Mouse (Mus musculus) inflammation-experienced regulatory T-cells, adult 16 weeks (primary cell): Measurements from ENCODE around the gene 1700012B09Rik. TPM values are rescaled to one million over a fixed set of nuclear protein-coding genes. Genes with fewer than 3 reads are reported as not detected.

Experiments
- polyA plus RNA-seq: library from polyadenylated mRNA; unstranded; fragments of 100-300 nt; shearing (Covaris generic); gene quantifications from one replicate; pipeline ENCODE4 v1.2.1, GENCODE M21; 2017

1700012B09Rik gene
- not detected for polyA plus RNA-seq

DNA sequence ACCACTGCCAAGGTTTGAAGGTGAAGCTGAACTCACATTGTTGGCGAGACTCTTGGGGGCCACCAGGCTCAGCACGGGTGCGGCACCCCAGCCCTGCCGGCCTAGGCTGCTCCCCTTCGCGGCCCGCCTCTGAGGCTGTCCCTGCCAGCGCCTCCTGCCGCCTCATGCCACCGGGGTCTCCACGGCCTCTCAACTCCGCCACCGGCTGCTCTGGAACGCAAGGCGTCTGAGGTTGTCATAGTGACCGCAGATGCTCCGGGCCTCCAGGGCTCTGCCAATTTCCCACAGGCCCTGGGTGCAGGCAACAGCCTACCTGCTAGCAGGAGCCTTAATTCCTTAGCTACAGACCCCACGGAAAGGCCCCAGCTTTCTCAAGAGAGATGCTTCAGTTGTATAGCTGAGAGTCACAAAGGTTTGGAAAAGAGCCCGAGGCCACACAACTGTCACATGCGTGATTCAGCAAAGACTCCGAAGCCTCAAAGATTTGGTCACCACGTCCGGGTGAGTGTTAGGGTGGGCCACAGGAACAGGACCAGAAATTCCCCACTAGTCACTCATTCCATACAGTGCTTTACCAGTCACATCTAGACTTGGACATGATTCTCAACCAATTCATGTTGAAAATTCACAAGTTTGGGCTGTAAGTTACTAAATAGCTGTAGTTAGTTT lies at the start of gene 1700012B09Rik:
Gene 1700012B09Rik (minus strand): TSS at position 228 of the 669 bp plus-strand sequence.

DNA sequence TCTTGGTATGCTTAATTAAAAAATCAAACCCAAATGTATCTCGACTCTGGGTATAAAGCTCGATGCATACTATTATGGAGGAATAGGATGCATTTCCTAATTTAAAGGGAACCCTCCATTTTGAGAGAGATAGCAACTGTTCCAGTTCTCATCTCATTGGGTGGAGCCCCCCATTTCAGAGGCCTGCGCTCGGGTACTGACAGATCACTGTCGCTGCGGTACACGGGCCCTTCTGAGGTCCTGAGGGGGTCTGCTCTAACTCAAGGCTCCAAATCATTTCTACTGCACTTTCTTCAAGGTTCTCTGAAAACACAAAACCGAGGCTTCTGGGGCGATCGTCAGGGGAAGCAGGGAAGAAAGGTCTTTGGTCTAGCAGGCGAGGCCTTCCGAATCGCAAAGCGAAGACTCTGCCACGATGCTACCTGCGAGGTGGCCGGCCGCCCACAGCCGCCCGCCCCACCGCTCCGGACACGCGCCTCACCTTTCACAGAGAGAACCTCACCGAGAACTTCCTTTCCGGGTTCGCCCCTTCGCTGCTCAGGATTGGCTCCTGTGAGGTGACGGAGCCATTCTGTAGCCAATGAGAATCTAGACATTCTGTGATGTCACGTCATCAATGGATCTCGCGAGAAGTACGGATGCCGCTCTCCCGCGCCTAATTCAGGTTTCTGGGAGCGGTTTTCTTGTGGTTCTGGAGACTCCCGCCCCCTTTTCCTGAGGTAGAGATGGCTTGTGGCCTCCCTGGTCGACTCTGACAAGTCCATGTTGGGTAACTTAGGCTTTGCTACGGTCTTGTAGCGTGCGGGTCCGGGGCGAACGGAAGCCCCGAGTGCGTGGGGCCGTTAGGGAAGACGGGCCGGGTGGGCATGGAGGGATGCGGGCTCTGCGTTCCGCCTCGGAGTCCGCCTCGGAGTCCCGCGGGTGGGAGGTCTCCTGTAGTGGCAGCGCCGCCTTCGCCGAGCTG lies 13.5 kb upstream of the 1700012B09Rik start, which contains the start of the genes Mre11a and Ankrd49:
Gene Mre11a (plus strand): TSS at position 616 of the 964 bp plus-strand sequence.
Gene Ankrd49 (minus strand): TSS at position 818 of the 964 bp plus-strand sequence.

DNA sequence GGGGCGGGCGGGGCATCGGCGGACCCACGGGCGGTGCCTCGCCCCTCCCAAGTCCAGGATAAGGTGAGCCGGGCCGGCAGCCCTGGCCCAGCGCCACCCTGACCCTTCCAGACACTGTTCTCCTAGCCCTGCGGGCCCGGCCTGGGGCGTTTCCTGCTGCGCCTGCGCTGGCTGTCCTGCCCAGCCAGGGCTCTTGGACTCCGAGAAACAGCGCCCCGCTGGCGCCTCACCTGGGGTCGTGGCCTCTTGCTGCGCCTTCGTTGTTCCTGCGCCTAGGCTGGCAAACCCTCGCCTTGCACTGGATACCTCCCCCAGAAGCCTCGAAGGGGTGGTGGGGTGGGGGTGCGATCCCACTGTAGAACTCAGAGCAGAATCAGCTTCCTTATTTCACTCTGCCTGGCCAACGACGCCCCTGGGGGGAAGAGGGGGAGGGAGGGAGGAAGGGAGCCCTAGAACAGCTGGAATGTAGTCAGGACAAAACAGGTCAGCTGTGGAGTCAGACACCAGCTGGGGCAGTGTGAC lies 18.8 kb downstream of the 1700012B09Rik start, which contains the start of gene Fut4:
Gene Fut4 (minus strand): TSS at position 393 of the 522 bp plus-strand sequence.

DNA sequence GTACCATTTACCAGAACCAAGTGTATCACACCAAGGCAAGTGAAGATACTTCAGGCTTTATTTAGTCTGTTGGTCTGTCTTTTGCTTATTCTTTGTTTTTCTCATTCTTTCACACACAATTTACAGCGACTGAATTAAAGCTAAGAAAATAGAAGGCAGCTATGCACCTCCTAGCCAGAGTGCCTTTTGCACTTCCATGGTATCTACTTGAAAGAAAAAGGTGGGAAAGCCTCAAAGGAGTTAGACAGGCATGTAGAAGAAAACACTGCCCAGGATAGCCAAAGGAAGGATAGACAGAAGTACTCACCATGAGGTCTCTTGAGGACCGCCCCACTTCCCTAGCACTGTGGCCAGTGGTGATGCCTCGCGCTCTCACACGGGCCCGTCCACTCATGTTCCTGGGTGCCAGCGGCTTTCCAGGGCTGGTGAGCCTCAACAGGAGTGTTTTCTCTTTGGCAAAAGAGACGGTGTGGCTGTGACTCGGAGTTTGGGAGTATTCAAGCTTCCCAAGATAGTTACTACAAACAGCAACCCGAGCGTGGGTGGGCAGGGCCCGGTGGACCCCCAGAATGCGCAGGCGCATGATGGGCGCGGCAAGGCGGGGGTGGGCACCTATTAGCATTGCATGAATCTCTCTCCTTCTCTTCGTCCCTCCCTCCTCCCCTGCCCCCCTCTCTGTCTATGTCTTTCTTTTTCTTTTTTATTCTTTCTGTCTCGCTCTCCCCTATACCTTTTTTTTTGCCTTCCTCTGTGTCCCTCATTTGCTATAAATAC lies 30.5 kb downstream of the 1700012B09Rik start, which contains the start of gene Piwil4:
Gene Piwil4 (minus strand): TSS at position 583 of the 774 bp plus-strand sequence.

Other genes with a start within 250 kb of the 1700012B09Rik start
- 0.15 TPM for gene Amotl1, start 126.0 kb downstream of the 1700012B09Rik start, polyA plus RNA-seq
- gene Piwil4, start 30.3 kb downstream of the 1700012B09Rik start, polyA plus RNA-seq = 0.13 TPM
- gene Fut4, start 18.6 kb downstream of the 1700012B09Rik start, polyA plus RNA-seq = 0.33 TPM
- 51.4 TPM for gene Mre11a, start 13.6 kb upstream of the 1700012B09Rik start, polyA plus RNA-seq
- gene Ankrd49, start 13.8 kb upstream of the 1700012B09Rik start, polyA plus RNA-seq = 27.5 TPM
- 136 TPM for gene Gpr83, start 89.2 kb upstream of the 1700012B09Rik start, polyA plus RNA-seq
- 1,226 TPM for gene Izumo1r, start 132.9 kb upstream of the 1700012B09Rik start, polyA plus RNA-seq